Mouse (Mus musculus): ENCODE data around the gene Brwd3. TPM values are rescaled to one million over a fixed set of nuclear protein-coding genes. Genes with fewer than 3 reads are reported as not detected.

Gene Brwd3
- 2.0 and 2.3 TPM in 2 replicates for polyA plus RNA-seq (2015; fragmentation: Nextera tagmentation; extraction: Ambion mirVana)

DNA sequence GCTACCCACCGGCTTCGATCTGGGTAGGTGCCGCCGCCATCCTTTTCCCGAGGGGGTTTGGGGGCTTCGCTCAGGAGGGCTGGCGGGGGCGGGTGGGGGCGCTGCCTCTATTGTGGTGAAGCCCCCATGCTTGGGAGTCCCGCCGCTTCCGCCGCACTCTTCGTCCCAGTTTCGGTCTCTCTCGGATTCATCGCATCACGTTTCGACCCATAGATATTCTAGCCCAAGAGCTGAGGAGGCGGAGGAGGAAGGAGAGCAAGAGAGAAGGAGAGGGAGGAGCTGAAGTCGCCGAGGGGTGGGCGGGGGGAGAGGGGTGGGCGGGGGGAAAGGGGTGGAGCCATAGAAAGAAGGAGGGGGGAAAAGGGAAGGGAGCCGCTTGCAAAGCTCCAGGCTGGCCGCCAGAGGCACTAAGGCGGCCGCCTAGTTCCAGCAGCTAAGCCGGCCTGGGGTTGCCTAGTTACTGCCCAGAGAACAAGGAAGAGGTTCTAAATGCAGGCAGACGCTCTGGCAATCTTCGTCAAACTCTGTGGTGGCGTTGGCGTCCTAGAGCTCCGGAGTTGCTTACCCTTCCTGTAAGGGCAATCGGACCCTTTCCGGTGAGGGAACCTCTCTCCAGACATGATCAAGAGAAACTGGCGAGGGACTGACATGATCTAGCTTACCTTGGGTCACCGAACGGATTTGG lies at the start of gene Brwd3:
Gene Brwd3 (minus strand): TSS at position 283 of the 685 bp plus-strand sequence.
- Histone ChIP-seq H3K9ac (ENCODE audit: low read depth, low read length) (peak within 1 kb of the TSS; percentile 70), H3K27me3 (replicated peaks; ENCODE audit: control insufficient read depth, insufficient read depth, low read length) (no peaks in the 10 kb centered on the region), H3K4me3 (ENCODE audit: low read length) (peak within 1 kb of the TSS; percentile 61), H3K27ac (ENCODE audit: low read depth, low read length) (peak within 1 kb of the TSS; percentile 79), H3K36me3 (ENCODE audit: control insufficient read depth, insufficient read depth, low read length) (no peaks in the 10 kb centered on the region), H3K4me2 (ENCODE audit: low read length) (peak within 1 kb of the TSS; percentile 53), H3K4me1 (ENCODE audit: control insufficient read depth, insufficient read depth, low read depth, low read length) (no peaks in the 10 kb centered on the region), H3K9me3 (ENCODE audit: control insufficient read depth, low read length) (no peaks in the 10 kb centered on the region)
- 16% methylated on average over 33 of the region's 39 CpGs for WGBS
- ATAC-seq = peak; percentile 96

DNA sequence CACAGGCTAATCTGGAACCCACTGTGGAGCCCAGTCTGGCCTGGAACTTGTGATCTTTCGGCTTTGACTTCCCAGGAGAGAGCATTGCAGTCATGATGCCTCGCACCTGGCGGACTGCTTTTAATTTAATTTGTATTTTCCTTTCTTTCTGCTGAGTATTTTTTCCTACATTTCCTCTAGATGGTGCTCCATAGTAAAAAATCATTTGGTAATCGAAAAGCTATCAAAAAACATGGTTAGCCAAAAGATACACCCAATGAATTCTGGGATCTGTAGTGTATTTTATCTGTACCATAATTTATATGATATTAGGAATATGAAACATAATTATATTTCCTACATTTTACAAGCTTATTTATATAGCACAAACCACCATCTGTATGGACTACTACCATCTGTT lies 28.5 kb upstream of the Brwd3 start:
- Histone ChIP-seq H3K4me2 (ENCODE audit: low read length) (no peak overlapping the region), H3K9ac (ENCODE audit: low read depth, low read length) (no peak overlapping the region), H3K4me3 (ENCODE audit: low read length) (no peak overlapping the region), H3K36me3 (ENCODE audit: control insufficient read depth, insufficient read depth, low read length) (no peaks in the 10 kb centered on the region), H3K27ac (ENCODE audit: low read depth, low read length) (no peak overlapping the region), H3K4me1 (ENCODE audit: control insufficient read depth, insufficient read depth, low read depth, low read length) (no peaks in the 10 kb centered on the region), H3K27me3 (replicated peaks; ENCODE audit: control insufficient read depth, insufficient read depth, low read length) (no peaks in the 10 kb centered on the region), H3K9me3 (ENCODE audit: control insufficient read depth, low read length) (no peaks in the 10 kb centered on the region)
- no peak for ATAC-seq
- WGBS = 79% methylated on average over 4 of the region's 4 CpGs

DNA sequence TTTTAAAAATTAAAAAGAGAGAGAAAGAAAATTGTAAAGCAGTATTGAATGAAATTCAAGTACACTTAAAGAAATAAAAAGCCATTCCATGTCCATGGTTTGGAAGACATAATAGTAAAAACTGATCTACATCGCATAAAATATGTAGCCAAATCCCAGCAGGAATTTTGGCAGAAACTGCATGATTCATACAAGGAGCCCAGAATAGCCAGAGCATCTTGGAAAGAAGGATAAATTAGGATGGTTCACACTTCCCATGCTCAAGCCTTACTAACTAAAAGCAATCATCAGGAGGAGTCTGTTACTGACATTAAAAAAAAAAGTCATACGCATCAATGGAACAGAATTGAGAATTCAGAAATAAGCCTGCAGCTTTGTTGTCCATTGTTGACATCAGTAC lies 8.5 kb upstream of the Brwd3 start:
- 88% methylated on average over 2 of the region's 2 CpGs for WGBS
- no peak overlapping the region for H3K9ac ChIP-seq (ENCODE audit: low read depth, low read length)
- H3K9me3 ChIP-seq (ENCODE audit: control insufficient read depth, low read length) = no peaks in the 10 kb centered on the region
- no peak overlapping the region for H3K4me2 ChIP-seq (ENCODE audit: low read length)
- H3K36me3 ChIP-seq (ENCODE audit: control insufficient read depth, insufficient read depth, low read length) = no peaks in the 10 kb centered on the region
- no peaks in the 10 kb centered on the region for H3K4me1 ChIP-seq (ENCODE audit: control insufficient read depth, insufficient read depth, low read depth, low read length)
- ATAC-seq = no peak
- no peaks in the 10 kb centered on the region for H3K27me3 ChIP-seq (replicated peaks; ENCODE audit: control insufficient read depth, insufficient read depth, low read length)
- H3K4me3 ChIP-seq (ENCODE audit: low read length) = no peak overlapping the region
- H3K27ac ChIP-seq (ENCODE audit: low read depth, low read length) = no peak overlapping the region

DNA sequence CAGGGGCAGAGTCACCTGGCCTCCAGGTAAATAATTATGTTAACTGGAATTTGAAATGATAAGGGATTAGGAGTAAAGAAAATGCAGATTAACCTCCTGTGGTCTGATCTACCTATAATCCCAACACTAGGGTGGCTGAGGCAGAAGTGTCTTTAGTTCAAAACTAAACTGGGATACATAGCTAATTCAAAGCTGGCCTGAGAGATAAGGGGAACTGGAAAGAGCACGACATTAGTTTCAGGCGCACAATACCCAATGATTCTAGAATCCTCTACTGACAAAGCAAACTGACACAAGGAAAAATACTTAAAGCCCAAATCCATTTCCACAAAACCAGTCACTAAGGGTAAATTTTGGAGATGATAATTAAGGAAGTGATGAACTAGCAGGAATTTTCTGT lies 2.2 kb upstream of the Brwd3 start:
- no peak overlapping the region for H3K27ac ChIP-seq (ENCODE audit: low read depth, low read length)
- H3K9ac ChIP-seq (ENCODE audit: low read depth, low read length) = no peak overlapping the region
- H3K4me2 ChIP-seq (ENCODE audit: low read length) = no peak overlapping the region
- WGBS = 93% methylated on average over 2 of the region's 2 CpGs
- no peaks in the 10 kb centered on the region for H3K4me1 ChIP-seq (ENCODE audit: control insufficient read depth, insufficient read depth, low read depth, low read length)
- H3K4me3 ChIP-seq (ENCODE audit: low read length) = no peak overlapping the region
- no peaks in the 10 kb centered on the region for H3K9me3 ChIP-seq (ENCODE audit: control insufficient read depth, low read length)
- no peaks in the 10 kb centered on the region for H3K36me3 ChIP-seq (ENCODE audit: control insufficient read depth, insufficient read depth, low read length)
- H3K27me3 ChIP-seq (replicated peaks; ENCODE audit: control insufficient read depth, insufficient read depth, low read length) = no peaks in the 10 kb centered on the region
- ATAC-seq = no peak

DNA sequence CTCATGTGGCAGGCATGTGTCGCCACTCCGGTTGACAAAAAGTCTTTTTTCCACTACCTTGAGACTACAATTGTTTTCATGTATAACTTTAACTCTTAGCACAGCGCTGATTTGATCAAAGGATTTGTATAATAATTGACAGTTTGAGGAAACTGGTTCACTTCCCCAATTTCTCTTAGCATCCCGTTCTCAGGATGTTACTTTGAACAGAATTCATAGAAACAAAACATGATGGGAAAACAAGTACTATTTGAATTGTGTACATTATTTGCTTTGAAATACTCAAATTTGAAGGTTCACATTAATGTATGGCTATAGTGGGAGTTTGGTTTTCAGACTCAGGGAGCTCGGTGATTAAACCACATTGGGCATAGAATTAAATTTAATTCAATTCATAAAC lies 1.1 kb upstream of the Brwd3 start:
- Histone ChIP-seq H3K4me1 (ENCODE audit: control insufficient read depth, insufficient read depth, low read depth, low read length) (no peaks in the 10 kb centered on the region), H3K4me2 (ENCODE audit: low read length) (peak overlapping the region; percentile 40), H3K27me3 (replicated peaks; ENCODE audit: control insufficient read depth, insufficient read depth, low read length) (no peaks in the 10 kb centered on the region), H3K36me3 (ENCODE audit: control insufficient read depth, insufficient read depth, low read length) (no peaks in the 10 kb centered on the region), H3K27ac (ENCODE audit: low read depth, low read length) (no peak overlapping the region), H3K4me3 (ENCODE audit: low read length) (no peak overlapping the region), H3K9me3 (ENCODE audit: control insufficient read depth, low read length) (no peaks in the 10 kb centered on the region), H3K9ac (ENCODE audit: low read depth, low read length) (no peak overlapping the region)
- WGBS = 62% methylated on average over 5 of the region's 5 CpGs
- no peak for ATAC-seq

DNA sequence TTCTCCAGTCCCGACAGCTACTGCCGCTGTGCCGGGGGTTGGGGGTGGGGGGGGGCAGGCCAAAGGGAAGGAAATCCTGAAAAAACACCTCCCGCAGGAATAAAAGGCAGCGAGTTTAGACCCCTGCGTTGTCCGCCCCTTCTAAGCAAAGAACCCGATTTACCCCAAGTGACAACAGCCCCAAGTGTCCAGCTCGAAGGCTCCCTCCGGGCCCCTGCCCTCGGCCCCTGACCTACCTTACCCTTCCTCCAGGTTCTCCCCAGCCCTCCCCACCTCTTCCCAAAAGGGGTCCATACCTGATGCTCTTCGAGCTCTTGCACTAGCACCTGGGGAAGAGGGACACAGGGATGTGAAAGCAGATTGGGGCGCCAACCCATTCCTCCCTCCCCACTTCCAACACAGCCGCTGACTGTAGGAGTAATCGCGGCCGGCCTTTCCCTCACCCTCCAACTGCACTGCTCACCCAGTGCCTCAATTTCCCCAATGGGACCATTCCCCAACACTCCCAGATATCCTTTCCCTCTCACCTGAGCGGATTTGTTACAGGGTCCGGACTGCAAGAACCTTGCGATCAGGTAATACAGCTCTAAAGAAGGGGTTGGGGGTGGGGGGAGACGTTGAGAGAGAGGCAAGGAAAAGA lies 671 bp downstream of the Brwd3 start:
- Histone ChIP-seq H3K9ac (ENCODE audit: low read depth, low read length) (peak overlapping the region; percentile 70), H3K27me3 (replicated peaks; ENCODE audit: control insufficient read depth, insufficient read depth, low read length) (no peaks in the 10 kb centered on the region), H3K4me1 (ENCODE audit: control insufficient read depth, insufficient read depth, low read depth, low read length) (no peaks in the 10 kb centered on the region), H3K4me3 (ENCODE audit: low read length) (peak overlapping the region; percentile 61), H3K36me3 (ENCODE audit: control insufficient read depth, insufficient read depth, low read length) (no peaks in the 10 kb centered on the region), H3K4me2 (ENCODE audit: low read length) (peak overlapping the region; percentile 53), H3K27ac (ENCODE audit: low read depth, low read length) (peak overlapping the region; percentile 79), H3K9me3 (ENCODE audit: control insufficient read depth, low read length) (no peaks in the 10 kb centered on the region)
- 19% methylated on average over 21 of the region's 21 CpGs for WGBS
- ATAC-seq = peak; percentile 43

DNA sequence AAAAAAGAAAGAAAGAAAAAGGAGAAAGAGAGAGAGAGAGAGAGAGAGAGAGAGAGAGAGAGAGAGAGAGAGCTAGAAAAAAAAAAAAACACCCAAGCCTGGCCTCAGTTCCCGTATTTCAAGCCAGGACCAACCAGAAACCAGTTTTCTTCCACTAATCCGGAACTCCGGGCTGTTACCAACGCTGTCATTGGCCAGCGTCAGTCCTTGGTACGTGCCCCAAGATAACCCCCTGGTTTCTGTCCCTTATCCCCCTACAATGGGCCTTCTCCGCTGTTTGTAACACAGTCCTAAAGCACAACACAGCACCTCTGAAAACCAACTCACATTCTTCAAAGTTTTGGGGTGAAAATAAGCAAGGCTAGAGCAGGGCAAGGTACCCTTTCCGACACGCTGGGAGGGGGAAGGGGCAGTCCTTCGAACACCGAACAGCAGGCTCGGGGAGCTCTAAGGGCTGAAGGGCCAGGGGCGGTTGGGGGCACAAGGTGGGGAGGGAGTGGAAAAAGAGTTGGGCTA lies 1.4 kb downstream of the Brwd3 start:
- Histone ChIP-seq H3K9me3 (ENCODE audit: control insufficient read depth, low read length) (no peaks in the 10 kb centered on the region), H3K27ac (ENCODE audit: low read depth, low read length) (peak overlapping the region; percentile 79), H3K4me1 (ENCODE audit: control insufficient read depth, insufficient read depth, low read depth, low read length) (no peaks in the 10 kb centered on the region), H3K4me2 (ENCODE audit: low read length) (peak overlapping the region; percentile 53), H3K27me3 (replicated peaks; ENCODE audit: control insufficient read depth, insufficient read depth, low read length) (no peaks in the 10 kb centered on the region), H3K9ac (ENCODE audit: low read depth, low read length) (peak overlapping the region; percentile 70), H3K4me3 (ENCODE audit: low read length) (peak overlapping the region; percentile 61), H3K36me3 (ENCODE audit: control insufficient read depth, insufficient read depth, low read length) (no peaks in the 10 kb centered on the region)
- ATAC-seq = peak; percentile 84
- 16% methylated on average over 13 of the region's 13 CpGs for WGBS

DNA sequence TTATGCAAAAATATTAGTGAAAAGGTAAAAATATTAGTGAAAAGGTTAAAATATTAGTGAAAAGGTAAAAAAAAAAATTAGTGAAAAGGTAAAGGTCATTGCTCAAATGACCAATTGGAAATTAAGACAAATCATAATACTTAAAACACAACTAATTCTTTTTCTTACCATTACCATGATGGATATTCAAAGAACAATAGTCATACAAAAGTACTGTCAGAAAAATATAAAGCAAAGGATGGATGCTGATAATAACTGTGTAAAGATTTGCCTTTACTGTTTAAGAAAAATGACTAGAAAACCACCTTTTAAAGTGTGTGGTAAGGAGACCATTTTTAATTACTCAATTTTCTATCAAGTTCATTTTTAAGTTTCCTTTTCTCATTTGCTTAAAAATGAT lies 2.9 kb downstream of the Brwd3 start:
- no peak overlapping the region for H3K9ac ChIP-seq (ENCODE audit: low read depth, low read length)
- ATAC-seq = no peak

DNA sequence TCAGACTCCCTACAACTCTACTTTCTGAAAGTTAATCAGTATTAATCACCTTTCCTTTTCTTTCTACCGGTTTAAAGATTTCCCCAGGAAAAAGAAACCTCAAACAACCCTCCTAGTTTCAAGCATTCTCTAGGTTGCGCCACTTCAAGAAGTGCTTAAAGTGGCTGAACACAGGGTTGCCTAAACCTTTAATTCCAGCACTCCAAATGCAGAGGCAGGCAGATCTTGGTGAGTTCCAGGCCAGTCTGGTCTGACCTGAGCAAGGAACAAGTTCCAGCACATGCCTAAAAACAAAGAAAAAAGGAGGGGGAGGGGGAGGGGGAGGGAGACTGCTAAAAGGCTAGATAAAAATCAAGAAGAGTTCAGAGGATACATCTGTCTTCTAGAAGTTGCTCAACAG lies 6.1 kb downstream of the Brwd3 start:
- no peak for ATAC-seq
- Histone ChIP-seq H3K27me3 (replicated peaks; ENCODE audit: control insufficient read depth, insufficient read depth, low read length) (no peaks in the 10 kb centered on the region), H3K4me2 (ENCODE audit: low read length) (no peak overlapping the region), H3K9me3 (ENCODE audit: control insufficient read depth, low read length) (no peaks in the 10 kb centered on the region), H3K36me3 (ENCODE audit: control insufficient read depth, insufficient read depth, low read length) (no peaks in the 10 kb centered on the region), H3K4me1 (ENCODE audit: control insufficient read depth, insufficient read depth, low read depth, low read length) (no peaks in the 10 kb centered on the region), H3K27ac (ENCODE audit: low read depth, low read length) (no peak overlapping the region), H3K4me3 (ENCODE audit: low read length) (no peak overlapping the region), H3K9ac (ENCODE audit: low read depth, low read length) (no peak overlapping the region)
- WGBS = 79% methylated on average over 2 of the region's 2 CpGs

More for the DNA sequence above, 2.9 kb downstream of the Brwd3 start:
- no peak overlapping the region for H3K27ac ChIP-seq (ENCODE audit: low read depth, low read length)
- no peaks in the 10 kb centered on the region for H3K36me3 ChIP-seq (ENCODE audit: control insufficient read depth, insufficient read depth, low read length)
- H3K4me2 ChIP-seq (ENCODE audit: low read length) = no peak overlapping the region
- no peaks in the 10 kb centered on the region for H3K27me3 ChIP-seq (replicated peaks; ENCODE audit: control insufficient read depth, insufficient read depth, low read length)
- no peaks in the 10 kb centered on the region for H3K9me3 ChIP-seq (ENCODE audit: control insufficient read depth, low read length)
- no peaks in the 10 kb centered on the region for H3K4me1 ChIP-seq (ENCODE audit: control insufficient read depth, insufficient read depth, low read depth, low read length)
- H3K4me3 ChIP-seq (ENCODE audit: low read length) = no peak overlapping the region
